Mouse (Mus musculus) NIH3T3 (cell line): ENCODE results near the gene Runx1.

Experiments
- DNase-seq: peaks from one replicate; pipeline ENCODE4 v3.0.0-alpha.2; 2012; ENCODE audit warnings: low read depth

The Runx1 gene

GRCm38 (mm10) chr16:92825204-92825843, 625 bp downstream of the Runx1 start:
- DNase-seq = no peak

- peak; percentile 15 for DNase-seq
Observed at GRCm38 (mm10) chr16:92824723-92825203, 1.2 kb downstream of the Runx1 start.

- peak; percentile 17 for DNase-seq
Observed at GRCm38 (mm10) chr16:92824003-92824722, 1.8 kb downstream of the Runx1 start.

- peak; percentile 41 for DNase-seq
Observed at GRCm38 (mm10) chr16:92823381-92823862, 2.5 kb downstream of the Runx1 start.

GRCm38 (mm10) chr16:92822676-92823075, 3.3 kb downstream of the Runx1 start:
- DNase-seq = peak; percentile 22

DNA sequence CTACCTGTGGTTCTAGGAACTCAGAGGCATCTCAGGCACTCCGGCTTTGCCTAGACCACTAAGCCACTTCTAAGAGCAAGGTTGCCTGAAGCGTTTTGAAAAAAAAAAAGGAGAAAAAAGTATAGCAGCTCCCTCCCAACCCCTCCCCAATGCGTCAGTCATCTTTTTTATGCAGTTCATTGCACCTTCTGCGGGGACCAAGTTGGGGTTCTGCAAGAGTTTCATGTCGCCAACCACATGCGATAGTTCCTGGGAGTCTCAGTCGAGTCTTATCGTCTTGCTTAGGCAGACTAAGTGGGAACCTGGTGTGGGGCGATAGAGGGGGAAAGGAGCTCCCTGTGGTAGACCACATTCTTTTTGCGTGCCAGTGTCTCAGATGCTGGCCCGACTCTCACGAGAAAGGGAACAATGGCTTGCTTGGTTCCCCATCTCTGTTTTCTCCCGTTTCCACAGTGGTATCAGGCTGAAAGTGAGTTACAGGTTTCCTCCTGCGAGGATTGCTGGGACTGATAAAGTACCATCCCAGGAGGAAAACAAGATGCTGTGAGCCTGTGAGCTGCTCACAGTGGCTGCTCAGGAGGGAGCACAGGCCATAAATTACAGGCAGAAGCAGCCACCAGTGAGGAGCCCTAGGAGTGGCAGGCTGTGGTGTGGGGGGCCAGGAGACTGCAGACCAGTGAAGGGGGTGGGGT, 3.9 kb downstream of the Runx1 start:
- no peak for DNase-seq

DNA sequence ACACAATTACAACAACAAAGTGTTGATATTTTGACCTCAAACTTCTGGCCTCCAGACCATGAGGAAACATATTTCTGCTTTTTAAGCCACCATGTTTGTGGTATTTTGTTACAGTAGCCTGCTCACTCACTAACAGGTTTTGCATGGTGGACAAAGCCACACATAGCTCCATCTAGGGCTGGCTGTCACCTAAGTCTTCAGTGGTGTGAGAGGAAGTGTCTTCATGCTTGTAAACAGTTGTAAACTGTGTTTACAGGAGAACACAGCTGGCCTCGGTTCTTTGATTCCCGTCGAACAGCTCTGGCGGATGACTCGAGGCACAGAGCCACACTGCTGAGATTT, 4.4 kb downstream of the Runx1 start:
- DNase-seq = no peak

DNA sequence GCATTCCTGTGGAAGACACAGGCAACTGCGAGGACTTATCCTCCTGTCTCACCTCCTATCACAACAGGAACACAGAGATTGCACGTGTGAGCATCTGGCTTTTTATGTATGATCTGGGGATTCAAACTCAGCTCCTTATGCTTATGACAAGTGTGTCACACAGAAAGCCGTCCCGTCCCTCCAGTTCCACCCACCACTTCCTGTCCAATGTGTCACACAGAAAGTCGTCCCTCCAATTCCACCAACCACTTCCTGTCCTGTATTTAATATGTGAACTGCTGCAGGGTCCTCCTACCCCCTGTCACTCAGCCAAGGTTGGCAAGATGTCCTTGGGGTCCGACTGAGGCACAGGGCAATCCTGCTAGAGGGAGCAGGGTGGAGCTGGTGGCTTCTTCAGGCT, 5.5 kb downstream of the Runx1 start:
- no peak for DNase-seq

DNA sequence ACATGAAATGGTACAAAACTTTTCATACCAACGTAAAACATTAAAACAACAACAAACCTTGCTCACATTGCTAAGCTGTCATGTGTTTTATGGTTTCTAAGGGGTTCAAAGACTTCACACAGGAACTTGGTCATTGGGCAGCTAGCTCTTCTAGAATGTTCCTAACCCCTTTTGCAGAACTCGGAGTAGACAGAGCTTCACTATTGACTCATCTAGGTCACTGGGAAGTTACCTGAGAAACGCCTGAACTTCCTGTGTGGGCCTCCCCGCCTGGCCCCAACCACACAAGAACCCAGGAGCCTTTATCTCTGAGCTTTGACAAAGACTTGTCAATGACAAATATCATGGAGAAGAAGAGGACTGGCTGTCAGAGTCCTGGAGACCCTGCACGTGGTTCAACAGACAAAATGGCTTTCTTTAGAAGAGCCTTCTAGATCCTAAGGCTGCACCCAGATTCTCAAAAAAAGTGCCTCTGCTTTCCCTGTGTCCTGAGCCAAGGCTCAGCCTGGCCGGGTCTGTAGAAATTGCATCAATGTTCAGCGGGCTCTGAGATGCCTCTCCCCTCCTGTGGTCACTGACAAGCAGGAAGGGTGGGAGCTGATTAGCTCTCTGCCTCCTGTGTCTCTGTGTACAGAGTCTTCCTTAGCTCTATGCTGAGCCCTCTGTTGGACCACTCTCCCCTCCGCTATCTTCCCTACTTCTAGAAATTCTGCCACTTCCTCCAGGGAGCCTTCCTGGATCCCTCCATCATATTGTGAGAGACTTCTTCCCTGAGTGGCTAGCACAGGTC, 7.3 kb downstream of the Runx1 start:
- no peak for DNase-seq

DNA sequence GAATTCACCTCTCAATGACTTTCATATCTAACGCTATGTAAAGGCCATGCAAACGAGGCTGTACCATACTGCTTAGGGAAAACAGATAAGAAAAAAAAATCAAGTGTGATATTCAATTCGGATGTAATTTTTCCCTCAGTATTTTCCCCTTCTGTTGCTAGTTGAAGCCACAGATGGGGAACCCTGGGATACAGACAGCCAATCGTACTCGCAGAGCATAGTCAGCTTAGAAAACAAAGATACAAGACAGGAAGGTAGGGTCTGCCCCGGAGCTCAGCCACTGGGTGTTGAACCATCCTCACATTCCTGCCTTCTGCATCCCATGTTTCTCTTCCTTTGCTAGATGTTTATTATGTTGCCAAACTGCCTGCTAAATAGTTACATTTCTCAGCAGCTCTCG, 9.9 kb downstream of the Runx1 start:
- no peak for DNase-seq

- no peak for DNase-seq
Observed at GRCm38 (mm10) chr16:92815195-92815527, 10.8 kb downstream of the Runx1 start.

GRCm38 (mm10) chr16:92814366-92815194, 11.4 kb downstream of the Runx1 start:
- no peak for DNase-seq

- DNase-seq = no peak
Observed at GRCm38 (mm10) chr16:92812405-92812804, 13.5 kb downstream of the Runx1 start.

DNA sequence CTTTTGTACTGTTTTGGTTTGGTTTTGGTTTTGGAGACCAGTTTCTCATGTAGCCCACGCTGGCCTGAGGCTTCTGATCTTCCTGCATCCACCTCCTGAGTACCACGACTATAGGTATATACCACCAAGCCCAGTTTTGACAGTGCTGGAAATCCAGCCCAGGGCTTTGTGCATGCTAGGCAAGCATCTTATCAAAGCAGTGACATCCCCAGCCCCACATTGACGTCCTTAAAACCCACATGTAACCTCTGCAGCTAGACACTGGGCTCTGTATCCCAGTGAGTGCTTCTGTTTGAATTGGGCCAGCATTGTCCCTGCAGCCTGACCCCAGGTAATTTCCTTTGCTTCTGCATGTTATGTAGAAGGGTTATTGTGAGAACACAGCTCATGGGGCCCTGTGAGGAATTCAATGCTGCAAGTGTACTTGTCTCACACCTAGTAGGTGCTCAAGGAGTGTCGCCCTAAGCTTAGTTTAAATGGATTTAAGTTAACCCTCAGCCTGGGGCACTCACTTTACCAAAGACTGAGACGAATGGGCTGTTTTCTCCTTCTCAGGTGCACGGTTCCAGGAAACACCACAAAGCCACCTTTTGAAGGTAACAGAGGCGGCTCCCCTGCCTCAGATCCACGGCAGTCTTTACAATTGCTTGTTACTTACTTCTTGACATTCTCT, 15.2 kb downstream of the Runx1 start:
- no peak for DNase-seq

GRCm38 (mm10) chr16:92807772-92808171, 18.2 kb downstream of the Runx1 start:
- no peak for DNase-seq

- DNase-seq = no peak
Observed at GRCm38 (mm10) chr16:92803076-92803580, 22.8 kb downstream of the Runx1 start.

DNA sequence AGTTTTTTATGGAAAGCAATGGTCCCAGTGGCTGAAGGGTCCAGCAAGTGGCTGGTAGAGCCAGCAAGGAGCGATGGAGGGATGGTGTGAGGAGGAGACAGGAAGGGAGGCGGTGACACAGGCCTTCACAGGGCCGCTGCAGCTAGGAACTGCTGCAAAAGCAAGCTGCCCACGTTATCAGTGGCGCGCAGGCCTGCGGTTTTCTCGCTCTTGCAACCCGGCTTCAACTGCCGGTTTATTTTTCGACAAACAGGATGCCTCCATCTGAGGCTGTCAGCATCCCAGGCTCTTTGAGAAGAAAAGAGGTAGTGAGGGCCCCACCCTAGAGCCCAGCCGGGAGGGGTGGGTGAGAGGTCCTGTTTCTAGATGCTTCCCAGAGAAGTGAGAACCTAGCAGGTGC, 24.4 kb downstream of the Runx1 start:
- no peak for DNase-seq

DNA sequence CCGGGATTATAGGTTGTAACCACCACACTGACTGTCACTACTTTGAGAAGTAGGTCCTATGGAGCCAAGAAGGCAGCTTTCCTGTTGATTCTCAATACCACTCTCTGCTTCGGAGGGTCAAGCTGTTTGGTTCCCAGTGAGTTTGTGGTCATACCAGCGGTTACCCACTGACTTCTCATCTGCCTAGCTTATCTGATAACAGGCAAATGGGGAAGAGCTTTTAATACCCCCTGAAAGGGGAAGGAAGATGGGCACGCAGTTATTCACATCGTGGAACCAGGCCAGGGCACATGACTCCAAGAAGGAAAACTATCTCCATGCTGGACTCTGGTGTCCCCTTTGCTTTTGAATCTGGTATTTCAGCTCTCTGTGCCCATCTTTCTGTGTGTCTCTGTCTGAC, 25.1 kb downstream of the Runx1 start:
- DNase-seq = no peak

- DNase-seq = no peak
Observed at GRCm38 (mm10) chr16:92799940-92800339, 26.0 kb downstream of the Runx1 start.

DNA sequence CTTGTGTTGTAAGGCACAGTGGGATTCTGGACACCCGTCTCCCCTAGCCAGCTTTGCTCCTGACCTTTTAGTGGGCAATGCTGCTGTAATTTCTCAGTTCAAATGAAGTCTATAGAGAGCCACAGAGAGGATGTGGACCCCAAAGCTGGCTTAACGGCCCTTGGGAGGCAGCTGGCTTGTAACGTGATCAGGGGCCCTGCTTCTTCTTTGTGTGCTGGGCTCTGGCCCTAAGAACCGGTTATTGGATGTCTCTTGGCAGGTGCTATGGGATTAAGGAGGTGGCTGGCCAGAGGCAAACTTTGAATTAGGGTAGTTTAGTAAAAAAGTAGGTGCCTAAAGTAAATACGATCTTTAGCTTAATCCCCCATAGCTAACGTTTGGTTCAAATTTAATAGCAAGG, 31.8 kb downstream of the Runx1 start:
- no peak for DNase-seq

- no peak for DNase-seq
Observed at GRCm38 (mm10) chr16:92793741-92794140, 32.2 kb downstream of the Runx1 start.
